Mouse (Mus musculus) olfactory bulb, adult 2 months (tissue): Measurements from ENCODE around the gene Lyg1.

Source experiments
- CTCF ChIP-seq: fragments of 200-500 bp; IDR thresholded peaks from 2 replicates; pipeline ENCODE4 v1.5.1; 2012; ENCODE audit warnings: low read depth, mild to moderate bottlenecking, low read length, moderate library complexity; ENCODE audit not compliant: insufficient read depth
- POLR2A ChIP-seq: fragments of 200-500 bp; IDR thresholded peaks from 2 replicates; pipeline ENCODE4 v1.6.1; 2012; ENCODE audit warnings: mild to moderate bottlenecking, low read depth, low read length, moderate library complexity; ENCODE audit not compliant: insufficient read depth

GRCm38 (mm10) chr1:38001956-38002355, 44.4 kb upstream of the Lyg1 start:
- TF ChIP-seq CTCF (no peak), POLR2A (no peak)
